Mouse (Mus musculus) bone marrow, adult 2 months (tissue): ENCODE measurements around the gene Exoc4.

Experiments
- CTCF ChIP-seq: fragments of 200-500 bp; IDR thresholded peaks from 2 replicates; pipeline ENCODE4 v1.5.1; 2011; ENCODE audit warnings: low read length, control low read depth; ENCODE audit not compliant: control insufficient read depth, insufficient read depth
- POLR2A ChIP-seq: fragments of 200-500 bp; IDR thresholded peaks from 2 replicates; pipeline ENCODE4 v1.6.1; 2011; ENCODE audit warnings: low read depth, mild to moderate bottlenecking, control low read depth, low read length, borderline replicate concordance; ENCODE audit not compliant: control insufficient read depth

DNA sequence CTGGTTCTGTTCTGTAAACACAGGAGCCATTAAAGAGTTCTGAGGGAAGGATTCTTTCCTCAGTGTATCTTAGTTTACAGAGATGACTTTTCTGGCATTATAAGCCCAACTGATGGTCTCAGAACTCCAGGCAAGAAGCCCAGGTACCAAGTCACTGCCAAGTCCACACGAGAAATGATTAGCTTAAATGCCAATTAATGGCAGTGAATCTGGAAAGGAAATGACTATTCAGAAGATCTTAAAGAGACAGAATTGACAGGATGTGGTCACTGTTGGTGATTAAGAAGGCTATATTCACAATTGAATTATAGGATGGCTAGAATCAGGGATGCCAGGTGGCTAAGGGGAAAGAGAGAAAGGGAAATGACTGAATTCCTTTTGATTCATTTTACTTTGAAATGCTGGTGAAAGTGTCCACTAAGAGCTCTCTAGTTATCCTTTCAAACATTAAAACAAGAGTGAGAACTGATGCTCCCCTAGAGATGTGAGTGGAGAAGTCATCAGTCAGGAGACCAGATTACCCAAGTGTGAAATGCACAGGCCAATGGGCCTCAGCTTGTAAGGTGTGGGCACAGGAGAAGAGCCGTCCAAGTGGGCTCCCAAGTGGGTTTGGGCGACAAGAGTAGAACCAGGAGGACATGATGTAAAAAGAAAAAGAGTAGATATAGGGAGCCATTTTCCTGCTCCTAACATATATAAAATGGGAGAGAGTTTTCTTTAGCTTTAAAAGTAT lies 587.3 kb downstream of the Exoc4 start:
- TF ChIP-seq CTCF (no peak), POLR2A (no peak)
